Mouse (Mus musculus) A20 (cell line): ENCODE measurements around the gene Pla2g3.

Experiments
- DNase-seq: peaks from one replicate; pipeline ENCODE4 v3.0.0-alpha.2; 2011; ENCODE audit warnings: low read depth, low spot score

Gene Pla2g3

DNA sequence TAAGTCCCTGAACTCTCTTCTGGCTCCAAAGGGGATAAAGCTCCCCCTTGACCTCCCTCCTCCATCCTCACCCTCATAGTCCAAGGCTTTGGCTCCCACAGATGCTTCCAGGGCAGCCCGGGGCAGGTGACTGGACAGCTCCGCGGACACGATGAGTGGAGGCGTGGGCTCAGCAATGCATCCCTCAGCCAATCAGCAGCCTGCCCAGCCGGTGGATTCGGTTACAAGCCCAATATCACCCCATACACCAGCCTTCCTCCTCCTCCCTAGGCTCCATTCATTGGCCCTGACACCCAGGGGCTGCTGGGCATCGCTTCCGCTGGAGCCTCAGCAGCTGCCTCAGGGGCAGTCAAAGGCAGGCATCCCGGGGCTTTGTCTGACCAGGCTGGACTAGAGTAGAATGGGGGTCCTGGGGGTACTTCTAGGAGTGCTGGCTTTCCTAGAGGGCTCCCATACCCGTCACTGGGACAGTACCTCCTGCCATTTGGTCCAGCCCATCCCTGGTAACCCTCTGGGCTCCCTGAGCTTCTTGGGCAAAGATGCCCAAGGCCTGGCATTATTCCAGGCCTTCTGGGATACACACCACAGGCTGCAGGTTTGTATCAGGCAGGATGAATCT is at the start of gene Pla2g3:
TSS of gene Pla2g3 (plus strand) at position 333 of the 619 bp plus-strand sequence.
- no peak for DNase-seq

DNA sequence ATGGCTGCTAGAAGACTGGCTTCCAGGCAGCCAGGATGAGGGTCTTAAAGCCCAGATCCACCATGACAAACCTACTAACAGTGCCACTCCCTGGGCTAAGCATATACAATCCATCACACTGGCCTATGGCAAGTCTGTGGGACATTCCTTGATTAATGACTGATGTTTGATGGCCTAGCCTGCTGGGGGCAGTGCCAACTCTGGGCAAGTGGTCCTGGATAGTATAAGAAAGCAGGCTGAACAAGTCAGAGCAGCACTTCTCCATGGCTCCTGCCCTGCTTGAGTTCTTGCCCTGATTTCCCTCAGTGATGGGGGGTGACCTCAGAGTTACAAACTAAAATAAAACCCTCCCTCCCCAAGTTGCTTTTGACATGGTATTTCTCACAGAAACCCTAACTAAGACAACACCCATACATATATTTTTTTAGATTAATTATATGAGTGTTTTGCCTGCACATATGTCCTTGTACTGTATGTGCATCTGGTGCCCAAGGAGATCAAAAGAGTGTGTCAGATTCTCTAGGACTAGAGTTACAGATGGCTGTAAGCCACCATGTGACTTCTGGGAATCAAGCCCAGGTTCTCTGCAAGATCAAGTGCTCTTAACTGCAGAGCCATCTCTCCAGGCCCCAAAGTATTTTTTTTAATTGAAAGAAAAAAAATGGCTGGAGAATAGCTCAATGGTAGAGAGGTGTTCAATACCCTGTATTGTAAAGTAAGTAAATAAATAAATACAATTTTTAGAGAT is 46.2 kb upstream of the Pla2g3 start:
- DNase-seq: no peak

DNA sequence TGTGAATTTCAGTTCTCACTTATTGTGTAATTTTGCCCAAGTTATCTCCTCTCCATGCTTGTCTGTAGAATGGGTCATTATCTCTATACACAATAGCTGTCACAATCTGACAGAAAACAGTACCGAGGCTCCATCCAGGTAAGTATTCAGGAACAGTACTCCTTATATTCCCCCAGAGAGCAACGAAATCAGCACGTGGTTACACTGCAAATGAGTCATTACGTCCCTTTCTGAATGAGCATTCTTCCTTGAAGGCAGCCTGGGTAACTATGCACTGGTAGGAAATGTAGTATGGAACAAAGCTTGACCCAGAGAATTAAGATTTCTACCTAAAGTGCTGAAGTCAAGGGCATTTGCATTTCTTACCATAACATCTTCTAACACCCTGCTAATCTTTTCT is 45.4 kb upstream of the Pla2g3 start:
- no peak for DNase-seq

DNA sequence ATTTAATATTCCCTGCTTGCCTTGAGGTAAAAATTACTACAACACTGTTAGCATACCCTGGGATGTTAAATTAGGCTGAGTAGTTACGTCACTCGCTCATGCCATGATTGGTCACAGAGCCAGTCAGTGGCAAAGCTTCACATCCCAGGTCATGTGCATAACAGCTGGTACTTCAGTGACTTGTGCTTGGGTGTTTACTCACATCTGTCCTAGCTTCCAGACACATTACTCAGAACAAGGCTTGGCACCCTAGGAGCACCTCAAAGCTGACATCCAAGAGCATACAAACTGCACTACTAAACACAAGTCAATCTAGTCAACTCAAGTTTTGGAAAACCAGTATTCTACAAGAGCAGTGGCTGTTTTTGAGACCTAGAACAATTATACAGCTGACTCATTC is 45.0 kb upstream of the Pla2g3 start:
- DNase-seq: no peak

DNA sequence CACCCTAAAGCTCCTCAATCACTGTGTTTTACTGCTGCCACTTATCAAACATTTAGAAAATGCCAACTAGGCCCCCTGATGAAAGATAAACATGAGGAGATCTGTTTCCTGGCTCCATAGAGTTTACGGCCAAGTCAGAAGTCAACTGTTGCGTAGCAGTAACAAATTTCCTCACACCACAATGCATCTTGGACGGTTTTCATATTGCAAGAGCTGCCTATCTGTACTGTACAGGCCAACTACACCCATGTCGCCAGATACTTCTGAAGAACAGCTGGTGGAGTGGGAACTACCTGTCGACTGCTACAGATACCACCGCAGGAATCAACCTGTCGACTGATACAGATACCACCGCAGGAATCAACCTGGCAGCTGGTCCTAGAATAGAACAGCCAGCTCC is 43.2 kb upstream of the Pla2g3 start:
- no peak for DNase-seq

DNA sequence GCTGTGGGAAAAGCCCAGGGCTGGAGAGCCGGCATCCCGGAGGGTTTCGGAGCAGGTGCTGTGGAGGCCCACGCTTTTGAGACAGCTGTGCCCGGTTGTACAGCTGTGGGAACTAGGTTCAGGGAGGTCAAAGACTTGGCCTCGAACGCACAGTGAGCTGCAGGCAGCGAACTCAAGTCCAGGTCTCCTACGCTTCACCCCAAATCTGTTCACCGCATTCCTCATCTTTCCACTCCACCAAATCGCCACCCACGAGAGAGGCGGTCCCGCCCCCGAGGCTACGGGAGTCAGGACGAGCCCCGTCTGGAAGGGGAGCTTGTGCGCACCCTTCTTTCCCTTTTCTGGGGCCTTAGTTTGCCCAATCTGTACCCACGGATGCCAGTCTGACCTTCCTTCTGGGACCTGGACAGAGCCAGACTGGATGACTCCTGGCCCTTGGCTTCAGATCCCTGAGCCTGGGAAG is 36.4 kb upstream of the Pla2g3 start:
- DNase-seq: peak; percentile 75

DNA sequence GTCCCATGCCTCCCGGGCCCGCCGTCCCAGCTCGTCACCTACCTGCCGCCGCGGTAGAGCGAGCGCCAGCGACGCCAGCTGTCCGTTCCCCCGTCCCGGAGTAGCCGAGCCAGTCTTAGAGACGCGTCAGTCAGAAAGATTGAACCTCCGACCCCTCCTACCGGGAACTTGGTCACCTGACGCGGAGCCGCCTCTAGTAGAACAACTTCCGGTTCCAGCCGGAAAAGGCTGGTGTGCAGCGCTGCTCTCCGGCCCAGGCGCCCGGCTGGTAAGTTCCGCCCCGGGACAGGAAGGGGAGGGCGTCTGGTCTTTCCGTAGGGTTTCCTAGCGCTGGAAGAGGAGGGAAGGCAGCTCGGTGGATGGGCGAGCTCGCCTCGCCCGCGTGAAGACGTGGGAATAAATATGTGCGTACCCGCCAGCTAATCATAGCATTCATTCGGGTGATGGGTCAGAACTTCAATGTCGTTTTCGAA is 35.9 kb upstream of the Pla2g3 start, which contains the start of gene Rnf185:
TSS of gene Rnf185 (minus strand) at position 197 of the 473 bp plus-strand sequence.
- DNase-seq: peak; percentile 96

DNA sequence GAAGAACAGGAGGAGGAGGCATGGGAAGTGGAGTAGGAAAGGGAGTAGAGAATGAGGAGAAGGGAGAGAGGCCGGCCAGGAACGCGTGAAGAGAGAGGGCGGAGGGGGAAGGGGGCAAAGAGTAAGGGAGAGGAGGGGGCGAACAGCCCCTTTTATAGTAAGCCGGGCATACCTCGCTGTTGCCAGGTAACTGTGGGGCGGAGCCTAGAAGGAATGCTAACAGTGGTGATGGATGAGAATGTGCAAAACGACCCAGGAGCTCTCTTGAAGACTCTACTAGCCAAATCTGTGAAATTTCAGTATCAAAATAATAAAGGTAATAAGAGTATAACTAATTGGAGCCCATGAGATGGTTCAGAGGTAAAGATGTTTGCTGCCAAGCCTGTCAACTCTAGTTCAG is 35.3 kb upstream of the Pla2g3 start:
- DNase-seq: peak; percentile 40

DNA sequence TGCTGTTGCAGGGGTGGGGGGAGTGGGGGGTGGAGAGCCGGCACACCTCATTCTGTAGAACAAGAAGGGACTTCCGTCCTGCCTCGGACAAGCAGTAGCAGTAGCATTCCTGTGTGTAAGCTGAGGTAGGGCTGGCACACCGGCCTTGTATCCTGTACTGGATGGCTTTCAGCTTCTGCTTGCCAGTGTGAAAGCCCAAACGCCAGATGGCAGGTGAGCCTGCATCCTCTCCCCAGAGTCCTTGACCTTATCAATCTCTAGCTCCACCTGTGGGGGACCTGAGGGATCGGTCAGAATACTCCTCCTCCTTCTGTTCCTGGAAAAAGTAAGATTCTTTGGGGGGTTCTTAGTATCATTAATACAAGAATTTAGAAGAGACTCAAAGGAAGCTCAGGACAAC is 34.6 kb upstream of the Pla2g3 start:
- DNase-seq: peak; percentile 71

DNA sequence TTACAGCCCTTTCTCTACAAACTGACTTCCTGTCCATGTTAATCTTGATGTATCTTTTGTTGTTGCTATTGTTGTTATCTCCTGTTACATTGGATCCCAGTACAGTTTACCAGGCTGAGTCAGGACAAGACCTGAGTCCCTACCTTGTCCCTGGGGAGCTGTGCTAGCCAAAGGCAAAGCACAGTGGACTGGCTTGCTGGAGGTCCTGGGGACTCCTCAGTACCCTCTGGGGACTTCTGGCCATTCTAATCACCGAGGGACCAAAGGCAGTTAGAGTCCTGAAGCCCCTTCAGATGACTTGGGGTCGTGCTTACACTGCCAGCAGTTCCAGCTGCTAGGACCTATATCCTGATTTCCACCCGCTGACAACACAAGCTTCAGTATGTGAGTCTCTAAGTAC is 33.6 kb upstream of the Pla2g3 start:
- DNase-seq: no peak

DNA sequence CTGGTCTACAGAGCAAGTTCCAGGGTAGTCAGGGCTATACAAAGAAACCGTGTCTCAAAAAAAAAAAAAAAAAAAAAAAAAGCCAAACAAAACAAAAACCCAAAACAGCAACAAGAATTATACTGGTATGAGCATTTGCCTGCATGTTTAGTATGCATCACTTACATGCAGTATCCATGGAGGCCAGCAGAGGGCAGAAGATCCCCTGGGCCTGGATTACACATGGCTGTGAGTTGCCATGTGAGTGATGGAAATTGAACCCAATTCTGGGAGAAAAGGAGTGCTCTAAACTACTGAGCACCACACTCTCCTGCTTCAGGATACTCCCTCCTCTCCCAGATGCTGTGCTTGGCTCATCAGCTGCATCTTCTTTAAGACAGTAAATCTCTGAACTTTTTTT is 31.7 kb upstream of the Pla2g3 start:
- DNase-seq: peak; percentile 67

DNA sequence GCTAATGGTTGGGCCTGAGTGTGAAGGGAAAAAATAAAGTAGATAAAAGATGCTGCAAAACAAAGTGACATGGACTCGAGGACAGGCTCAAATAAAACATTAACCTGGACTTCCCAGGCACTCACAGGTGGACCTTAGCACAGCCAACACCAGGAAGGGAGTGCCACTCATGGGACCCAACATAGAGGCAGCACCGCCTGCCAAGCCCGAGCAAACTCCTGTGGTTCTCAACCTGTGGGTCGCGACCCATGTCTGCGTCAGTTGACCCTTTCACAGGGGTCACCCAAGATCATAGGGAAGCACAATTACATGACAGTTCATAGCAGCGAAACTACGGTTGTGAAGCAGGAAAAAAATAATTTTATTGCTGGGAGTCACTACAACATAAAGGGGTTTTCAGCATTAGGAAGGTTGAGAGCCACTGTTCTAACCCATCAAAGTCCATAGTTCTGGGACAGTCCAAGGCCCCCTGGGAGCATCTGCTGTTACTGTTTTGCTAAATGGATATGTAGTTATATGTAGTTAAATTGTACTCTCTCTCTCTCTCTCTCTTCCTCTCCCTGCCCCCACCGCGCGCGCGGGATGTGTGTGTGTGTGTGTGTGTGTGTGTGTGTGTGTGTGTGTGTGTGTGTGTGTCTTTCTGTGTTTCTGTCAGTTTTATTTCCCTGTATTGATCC is 29.5 kb upstream of the Pla2g3 start:
- no peak for DNase-seq

DNA sequence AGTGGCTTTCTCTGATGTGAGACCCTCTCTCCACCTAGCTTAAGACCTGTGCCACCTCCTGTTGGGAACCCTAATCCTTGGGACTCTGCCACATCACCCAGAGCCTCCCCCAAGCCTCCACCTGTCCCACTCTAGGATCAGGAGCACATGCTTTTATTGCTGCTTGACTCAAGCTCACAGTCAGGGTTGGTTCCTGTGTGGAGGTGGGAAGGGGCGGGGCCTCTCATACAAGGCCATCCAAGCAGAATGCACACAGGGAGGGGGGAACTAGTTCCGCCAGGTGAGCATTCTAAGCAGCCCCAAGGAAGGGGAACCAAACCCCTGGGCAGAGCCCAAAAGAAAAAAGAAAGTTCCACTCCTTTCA is 29.0 kb upstream of the Pla2g3 start:
- no peak for DNase-seq

DNA sequence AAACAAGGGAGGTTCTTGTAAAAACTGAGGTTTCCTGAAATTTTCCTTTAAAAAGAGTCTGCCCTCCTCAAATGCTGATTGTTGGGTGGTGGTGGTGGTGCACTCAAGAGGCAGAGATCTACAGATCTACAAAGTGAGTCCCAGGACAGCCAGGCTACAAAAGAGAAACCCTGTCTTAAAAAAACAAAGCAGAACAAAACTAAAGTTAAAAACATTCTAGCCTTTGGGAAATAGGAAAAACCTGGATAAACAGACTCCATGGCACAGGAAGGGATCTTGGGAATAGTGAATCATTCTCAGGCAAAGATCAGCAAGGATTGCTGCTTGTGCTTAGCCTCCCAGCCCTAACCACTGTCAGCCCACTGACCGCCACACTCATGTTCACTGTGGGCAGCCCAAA is 25.2 kb upstream of the Pla2g3 start:
- DNase-seq: no peak

DNA sequence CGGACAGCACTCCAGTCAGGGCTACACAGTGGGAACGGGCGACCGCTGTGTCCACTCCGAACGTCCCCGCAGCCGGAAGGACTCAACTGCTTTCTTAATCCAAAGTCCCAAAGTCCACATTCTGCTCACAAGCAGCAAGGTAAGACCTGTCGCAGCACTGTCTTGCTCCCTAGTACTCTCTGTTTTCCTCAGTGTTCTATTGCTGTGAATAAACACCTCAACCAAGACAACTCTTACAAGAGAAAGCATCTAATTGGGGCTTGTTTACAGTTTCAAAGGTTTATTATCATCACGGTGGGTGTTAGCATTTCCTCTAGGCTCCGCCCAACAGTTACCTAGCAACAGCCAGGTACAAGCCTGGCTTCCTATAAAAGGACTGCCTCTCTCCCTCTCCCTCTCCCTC is 16.6 kb upstream of the Pla2g3 start:
- no peak for DNase-seq

DNA sequence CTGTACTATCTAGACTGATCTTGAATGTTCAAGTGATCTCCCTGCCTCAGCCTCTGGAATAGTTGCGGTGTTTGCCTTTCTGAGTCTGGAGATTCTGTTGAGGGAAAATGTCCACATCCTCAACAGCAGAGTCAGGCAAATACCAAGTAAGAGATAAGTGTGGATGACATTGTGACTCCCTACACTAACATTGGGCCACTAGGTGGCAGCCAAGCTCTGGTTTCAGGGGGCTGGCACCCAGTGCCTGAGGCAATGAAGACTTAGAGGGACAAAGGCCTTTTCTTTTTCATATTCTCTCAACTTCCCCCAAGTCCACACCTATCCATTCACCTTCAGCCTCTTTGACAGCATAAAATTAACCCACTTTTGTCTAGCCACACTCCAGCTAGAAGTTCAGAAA is 15.6 kb upstream of the Pla2g3 start:
- DNase-seq: peak; percentile 76

DNA sequence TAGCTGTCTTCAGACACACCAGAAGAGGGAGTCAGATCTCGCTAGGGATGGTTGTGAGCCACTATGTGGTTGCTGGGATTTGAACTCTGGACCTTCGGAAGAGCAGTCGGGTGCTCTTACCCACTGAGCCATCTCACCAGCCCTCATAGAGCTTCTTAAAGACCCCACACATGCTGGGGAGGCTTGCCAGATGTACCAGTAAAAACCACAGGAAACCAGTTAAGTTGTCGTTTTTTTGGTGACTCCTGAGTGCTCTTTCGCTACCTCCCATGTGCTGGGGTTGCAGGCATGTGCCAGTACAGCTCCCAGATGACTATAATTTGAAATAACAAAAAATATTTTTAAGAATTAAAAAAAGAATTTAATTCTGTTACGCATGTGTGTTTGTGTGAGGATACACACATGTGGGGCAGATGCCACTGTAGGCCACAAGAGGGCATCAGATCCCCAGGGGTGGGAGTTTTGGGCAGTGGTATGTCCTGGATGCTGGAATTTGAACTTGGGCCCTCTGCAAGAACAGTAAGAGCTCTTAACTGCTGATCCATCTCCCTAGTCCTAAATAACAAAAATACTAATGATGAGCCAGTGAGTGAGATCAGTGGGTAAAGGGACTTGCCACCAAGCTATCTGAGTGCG is 13.5 kb upstream of the Pla2g3 start:
- DNase-seq: peak; percentile 27

DNA sequence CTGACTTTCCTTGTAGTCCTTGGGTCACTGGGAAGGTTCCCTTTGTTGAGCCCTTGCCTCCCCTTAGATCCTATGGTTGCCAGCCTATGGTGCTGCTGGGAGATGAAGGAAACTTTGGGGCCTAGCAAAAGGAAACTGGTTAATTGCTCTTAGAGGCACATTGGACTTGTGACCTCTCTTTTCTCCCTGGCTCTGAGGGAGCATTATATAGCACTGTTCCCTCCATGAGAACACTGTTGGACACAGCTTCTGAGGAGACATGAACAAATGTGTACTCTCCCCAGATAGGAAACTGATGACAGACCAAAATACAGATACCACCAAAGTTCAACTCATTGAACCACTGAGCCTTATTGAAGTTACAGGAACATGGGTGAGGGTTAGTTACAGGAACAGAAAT is 12.6 kb upstream of the Pla2g3 start:
- DNase-seq: no peak

DNA sequence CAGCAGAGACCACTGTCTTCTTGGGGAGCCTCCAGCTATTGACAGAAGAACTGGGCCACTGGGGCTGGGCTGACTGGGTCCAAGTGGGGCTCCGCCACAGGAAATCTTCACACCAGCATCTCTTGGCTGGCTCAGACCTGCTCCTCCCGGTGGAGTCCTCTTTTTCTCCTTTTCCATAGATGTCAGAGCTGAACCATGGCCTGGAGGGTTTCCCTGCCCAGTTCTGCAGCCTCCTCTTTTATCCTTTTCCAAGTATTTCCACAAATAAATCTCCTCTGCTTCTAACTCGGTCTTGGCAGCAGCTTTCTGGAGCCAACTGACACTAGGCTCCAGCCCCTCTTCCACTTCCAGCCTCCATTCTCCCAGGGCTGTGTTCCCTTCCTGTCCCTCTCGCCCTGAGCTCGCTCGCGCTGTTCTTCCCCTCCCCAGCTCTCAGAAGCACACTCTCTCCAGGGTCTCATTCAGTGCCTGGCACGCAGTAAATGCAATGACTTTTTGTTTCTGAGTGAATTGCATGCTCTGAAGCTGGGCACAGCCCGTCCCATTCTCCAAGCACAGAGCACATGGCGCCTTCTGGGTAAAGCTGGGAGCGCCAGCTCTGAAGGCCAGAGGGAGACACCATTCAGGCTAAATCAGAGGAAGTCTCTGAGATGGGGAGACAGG is 4.0 kb upstream of the Pla2g3 start:
- no peak for DNase-seq

DNA sequence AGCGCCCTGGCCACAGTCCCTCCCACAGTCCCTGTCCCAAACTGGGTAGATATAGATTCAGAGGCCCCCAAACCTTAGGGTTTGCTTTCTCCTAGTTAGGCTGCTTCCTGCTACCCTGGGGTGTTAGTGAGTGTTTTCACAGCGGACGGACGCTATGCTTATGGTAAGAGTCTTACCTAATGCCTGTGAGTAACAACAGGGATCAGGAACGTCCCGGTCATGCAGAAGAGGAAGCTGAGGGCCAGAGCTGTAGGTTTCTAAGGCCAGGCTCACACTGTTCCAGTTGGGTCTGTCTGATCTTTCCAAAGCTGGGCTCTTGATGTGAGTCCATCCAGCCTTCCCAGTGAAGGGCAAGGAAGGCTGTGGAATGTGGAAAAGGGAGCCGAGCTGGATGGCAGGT is 1.7 kb upstream of the Pla2g3 start:
- DNase-seq: no peak

DNA sequence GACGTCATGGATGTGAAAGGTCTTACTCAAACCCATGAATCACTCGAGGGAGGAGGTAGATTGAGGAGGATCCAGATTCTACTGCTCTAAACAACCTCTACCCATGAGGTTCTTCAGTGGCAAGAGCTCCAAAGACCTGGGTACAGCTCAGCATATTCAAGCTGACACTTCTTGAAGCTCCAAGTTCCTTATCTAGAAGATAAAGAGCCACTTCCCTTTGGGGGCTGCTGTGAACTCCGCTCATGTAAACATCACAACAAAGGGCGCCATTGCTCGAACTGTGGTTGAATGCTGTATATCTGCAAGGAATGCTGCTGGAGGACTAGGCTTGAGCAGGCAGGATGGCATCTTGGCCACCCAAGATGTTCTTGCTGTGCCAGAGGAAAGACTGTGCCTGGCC is 952 bp downstream of the Pla2g3 start:
- DNase-seq: no peak

DNA sequence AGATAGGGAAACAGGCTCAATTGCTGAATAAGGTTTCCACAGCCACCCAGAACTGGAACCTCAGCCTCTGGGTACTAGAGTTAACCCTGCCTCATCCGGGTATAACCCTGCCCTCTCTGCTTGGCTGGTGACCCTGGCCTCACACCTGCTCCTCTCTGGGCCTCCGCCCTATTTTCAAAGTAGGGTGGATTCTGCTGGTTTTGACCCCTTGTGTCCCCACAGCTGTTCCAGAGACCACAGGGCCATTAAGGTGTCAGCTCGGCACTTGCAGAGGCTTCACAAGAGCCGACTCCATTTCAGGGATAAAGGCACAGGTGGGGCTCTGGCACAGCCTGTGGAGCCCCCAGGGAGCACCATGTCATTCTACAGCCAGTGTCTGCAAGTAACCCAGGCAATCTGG is 4.7 kb downstream of the Pla2g3 start:
- no peak for DNase-seq
